Mouse (Mus musculus) midbrain, embryonic 10.5 days (tissue): ENCODE results near the gene Atxn1. TPM values are rescaled to one million over a fixed set of nuclear protein-coding genes. Genes with fewer than 3 reads are reported as not detected.

ENCODE experiments used
- DNase-seq: peaks from one replicate; pipeline ENCODE4 v3.0.0-alpha.2; 2017; ENCODE audit warnings: low spot score
- H3K27ac ChIP-seq: fragments of 300-500 bp; sonication (generic); replicated peaks from 2 replicates; pipeline ENCODE4 v1.5.1; 2016; ENCODE audit warnings: mild to moderate bottlenecking
- H3K27me3 ChIP-seq: fragments of 300-500 bp; sonication (generic); 2 replicates; pipeline ENCODE4 v1.6.1; 2016; ENCODE audit warnings: low read depth, mild to moderate bottlenecking; ENCODE audit not compliant: poor library complexity, severe bottlenecking
- H3K36me3 ChIP-seq: fragments of 300-500 bp; sonication (generic); 2 replicates; pipeline ENCODE4 v1.6.1; 2016; ENCODE audit warnings: mild to moderate bottlenecking, moderate library complexity
- H3K4me1 ChIP-seq: fragments of 300-500 bp; sonication (generic); 2 replicates; pipeline ENCODE4 v1.6.1; 2016
- H3K4me3 ChIP-seq: fragments of 300-500 bp; sonication (generic); 2 replicates; pipeline ENCODE4 v1.5.1; 2016; ENCODE audit warnings: mild to moderate bottlenecking, moderate library complexity
- H3K9me3 ChIP-seq: fragments of 300-500 bp; sonication (generic); replicated peaks from 2 replicates; pipeline ENCODE4 v1.6.1; 2016; ENCODE audit warnings: mild to moderate bottlenecking
- WGBS: fragments of 180-500 bp; shearing (Covaris S2); methylation state at CpG from one replicate; pipeline ENCODE4 v1.1.7; 2016; 5-methylcytosine and 5-hydroxymethylcytosine counted together
- polyA plus RNA-seq: library from polyadenylated mRNA; unstranded; fragments of >200 nt; fragmentation: Nextera tagmentation; extraction: Ambion mirVana; gene quantifications from 2 replicates; pipeline ENCODE4 v1.2.1, GENCODE M21; 2016

Atxn1 gene
- polyA plus RNA-seq, 1 experiment from 2014 or later, result 1.3 TPM

GRCm38 (mm10) chr13:45636435-45636834 lies 328.4 kb downstream of the Atxn1 start:
- no peaks in the 10 kb centered on the region for H3K27me3 ChIP-seq
- DNase-seq, result no peak
- H3K27ac ChIP-seq, result no peak overlapping the region
- H3K4me1 ChIP-seq, result no peaks in the 10 kb centered on the region
- 92% methylated on average over 3 of the region's 3 CpGs for WGBS
- H3K9me3 ChIP-seq, result no peaks in the 10 kb centered on the region
- no peaks in the 10 kb centered on the region for H3K36me3 ChIP-seq
- no peak overlapping the region for H3K4me3 ChIP-seq

GRCm38 (mm10) chr13:45633918-45634317 lies 330.9 kb downstream of the Atxn1 start:
- H3K9me3 ChIP-seq, result no peaks in the 10 kb centered on the region
- no peak overlapping the region for H3K27ac ChIP-seq
- H3K4me3 ChIP-seq, result no peak overlapping the region
- DNase-seq, result no peak
- no peaks in the 10 kb centered on the region for H3K36me3 ChIP-seq
- no peaks in the 10 kb centered on the region for H3K27me3 ChIP-seq
- H3K4me1 ChIP-seq, result no peaks in the 10 kb centered on the region

GRCm38 (mm10) chr13:45632133-45632532 lies 332.7 kb downstream of the Atxn1 start:
- 84% methylated on average over 3 of the region's 3 CpGs for WGBS
- no peak for DNase-seq
- Histone ChIP-seq H3K4me1 (no peaks in the 10 kb centered on the region), H3K9me3 (no peaks in the 10 kb centered on the region), H3K36me3 (no peaks in the 10 kb centered on the region), H3K27ac (no peak overlapping the region), H3K27me3 (no peaks in the 10 kb centered on the region), H3K4me3 (no peak overlapping the region)

GRCm38 (mm10) chr13:45630518-45631290 lies 334.1 kb downstream of the Atxn1 start:
- H3K27me3 ChIP-seq, result no peaks in the 10 kb centered on the region
- WGBS, result 82% methylated on average over 12 of the region's 12 CpGs
- H3K36me3 ChIP-seq, result no peaks in the 10 kb centered on the region
- H3K4me3 ChIP-seq, result no peak overlapping the region
- H3K27ac ChIP-seq, result no peak overlapping the region
- H3K9me3 ChIP-seq, result no peaks in the 10 kb centered on the region
- DNase-seq, result no peak
- no peaks in the 10 kb centered on the region for H3K4me1 ChIP-seq

GRCm38 (mm10) chr13:45629750-45630149 lies 335.1 kb downstream of the Atxn1 start:
- 85% methylated on average over 1 of the region's 1 CpGs for WGBS
- no peak overlapping the region for H3K27ac ChIP-seq

GRCm38 (mm10) chr13:45628341-45628740 lies 336.5 kb downstream of the Atxn1 start:
- Histone ChIP-seq H3K4me1 (no peaks in the 10 kb centered on the region), H3K27ac (no peak overlapping the region), H3K36me3 (no peaks in the 10 kb centered on the region), H3K9me3 (no peaks in the 10 kb centered on the region), H3K27me3 (no peaks in the 10 kb centered on the region), H3K4me3 (no peak overlapping the region)
- 84% methylated on average over 8 of the region's 8 CpGs for WGBS
- DNase-seq, result no peak

More at GRCm38 (mm10) chr13:45629750-45630149, 335.1 kb downstream of the Atxn1 start:
- no peak for DNase-seq
- H3K4me3 ChIP-seq, result no peak overlapping the region
- H3K9me3 ChIP-seq, result no peaks in the 10 kb centered on the region
- H3K36me3 ChIP-seq, result no peaks in the 10 kb centered on the region
- no peaks in the 10 kb centered on the region for H3K4me1 ChIP-seq
- no peaks in the 10 kb centered on the region for H3K27me3 ChIP-seq

- Histone ChIP-seq H3K27ac (no peak overlapping the region), H3K27me3 (no peaks in the 10 kb centered on the region), H3K36me3 (no peaks in the 10 kb centered on the region), H3K9me3 (no peaks in the 10 kb centered on the region), H3K4me1 (no peaks in the 10 kb centered on the region), H3K4me3 (no peak overlapping the region)
- DNase-seq, result no peak
- 76% methylated on average over 8 of the region's 8 CpGs for WGBS
Measured at GRCm38 (mm10) chr13:45627206-45627751, 337.5 kb downstream of the Atxn1 start.

GRCm38 (mm10) chr13:45625740-45626139 lies 339.1 kb downstream of the Atxn1 start:
- Histone ChIP-seq H3K27ac (no peak overlapping the region), H3K4me1 (peaks cover under 1% of the 10 kb centered on the region; the same call in 1 of the 2 replicates), H3K27me3 (no peaks in the 10 kb centered on the region), H3K36me3 (no peaks in the 10 kb centered on the region), H3K4me3 (no peak overlapping the region), H3K9me3 (no peaks in the 10 kb centered on the region)
- no peak for DNase-seq
- WGBS, result 89% methylated on average over 5 of the region's 5 CpGs

- H3K27me3 ChIP-seq, result no peaks in the 10 kb centered on the region
- no peak overlapping the region for H3K27ac ChIP-seq
- H3K4me3 ChIP-seq, result no peak overlapping the region
- DNase-seq, result no peak
- H3K36me3 ChIP-seq, result no peaks in the 10 kb centered on the region
- H3K4me1 ChIP-seq, result peaks cover 9% of the 10 kb centered on the region
- H3K9me3 ChIP-seq, result no peaks in the 10 kb centered on the region
- 75% methylated on average over 1 of the region's 1 CpGs for WGBS
Measured at GRCm38 (mm10) chr13:45623846-45624245, 341.0 kb downstream of the Atxn1 start.

- H3K4me1 ChIP-seq, result peaks cover 9% of the 10 kb centered on the region
- no peaks in the 10 kb centered on the region for H3K36me3 ChIP-seq
- no peaks in the 10 kb centered on the region for H3K27me3 ChIP-seq
- 91% methylated on average over 4 of the region's 4 CpGs for WGBS
- H3K27ac ChIP-seq, result no peak overlapping the region
- DNase-seq, result no peak
- H3K4me3 ChIP-seq, result no peak overlapping the region
- H3K9me3 ChIP-seq, result no peaks in the 10 kb centered on the region
Measured at GRCm38 (mm10) chr13:45622871-45623546, 341.8 kb downstream of the Atxn1 start.

- no peak for DNase-seq
- Histone ChIP-seq H3K27me3 (no peaks in the 10 kb centered on the region), H3K36me3 (no peaks in the 10 kb centered on the region), H3K4me3 (no peak overlapping the region), H3K9me3 (no peaks in the 10 kb centered on the region), H3K27ac (no peak overlapping the region), H3K4me1 (peaks cover 9% of the 10 kb centered on the region)
- WGBS, result 87% methylated on average over 12 of the region's 12 CpGs
Measured at GRCm38 (mm10) chr13:45620687-45621086, 344.1 kb downstream of the Atxn1 start.

- H3K9me3 ChIP-seq, result no peaks in the 10 kb centered on the region
- no peaks in the 10 kb centered on the region for H3K27me3 ChIP-seq
- no peak for DNase-seq
- peaks cover 9% of the 10 kb centered on the region for H3K4me1 ChIP-seq
- 65% methylated on average over 7 of the region's 7 CpGs for WGBS
- H3K4me3 ChIP-seq, result no peak overlapping the region
- H3K27ac ChIP-seq, result no peak overlapping the region
- H3K36me3 ChIP-seq, result no peaks in the 10 kb centered on the region
Measured at GRCm38 (mm10) chr13:45620281-45620680, 344.5 kb downstream of the Atxn1 start.

GRCm38 (mm10) chr13:45617988-45618387 lies 346.8 kb downstream of the Atxn1 start:
- peaks cover 9% of the 10 kb centered on the region for H3K4me1 ChIP-seq
- H3K27ac ChIP-seq, result no peak overlapping the region
- H3K4me3 ChIP-seq, result no peak overlapping the region
- DNase-seq, result no peak
- no peaks in the 10 kb centered on the region for H3K27me3 ChIP-seq
- H3K9me3 ChIP-seq, result no peaks in the 10 kb centered on the region
- 90% methylated on average over 6 of the region's 6 CpGs for WGBS
- no peaks in the 10 kb centered on the region for H3K36me3 ChIP-seq
